Mouse (Mus musculus) T-cell, adult 2 months (primary cell): Measurements from ENCODE around the gene Daam1.

ENCODE experiments used
- DNase-seq: peaks from one replicate; pipeline ENCODE4 v3.0.0; 2022; ENCODE audit warnings: low spot score

Daam1 gene

GRCm38 (mm10) chr12:71969941-71970629 is 139.2 kb downstream of the Daam1 start:
- DNase-seq = no peak

GRCm38 (mm10) chr12:71970791-71971654 is 140.1 kb downstream of the Daam1 start:
- no peak for DNase-seq

GRCm38 (mm10) chr12:71972126-71972525 is 141.2 kb downstream of the Daam1 start:
- no peak for DNase-seq

- no peak for DNase-seq
These were observed 141.9 kb downstream of the Daam1 start for GRCm38 (mm10) chr12:71972619-71973266.

GRCm38 (mm10) chr12:71973577-71973976 is 142.7 kb downstream of the Daam1 start:
- no peak for DNase-seq

GRCm38 (mm10) chr12:71975626-71976025 is 144.7 kb downstream of the Daam1 start:
- DNase-seq = no peak

GRCm38 (mm10) chr12:71976361-71976960 is 145.6 kb downstream of the Daam1 start:
- no peak for DNase-seq

- no peak for DNase-seq
These were observed 146.5 kb downstream of the Daam1 start for GRCm38 (mm10) chr12:71977364-71977763.

GRCm38 (mm10) chr12:71978513-71979352 is 147.9 kb downstream of the Daam1 start:
- no peak for DNase-seq

GRCm38 (mm10) chr12:71980166-71980565 is 149.3 kb downstream of the Daam1 start:
- DNase-seq = no peak

- no peak for DNase-seq
These were observed 149.9 kb downstream of the Daam1 start for GRCm38 (mm10) chr12:71980746-71981145.

GRCm38 (mm10) chr12:71981250-71981649 is 150.4 kb downstream of the Daam1 start:
- DNase-seq = no peak

- DNase-seq = no peak
These were observed 150.9 kb downstream of the Daam1 start for GRCm38 (mm10) chr12:71981791-71982190.

GRCm38 (mm10) chr12:71983102-71983715 is 152.3 kb downstream of the Daam1 start:
- DNase-seq = no peak

- no peak for DNase-seq
These were observed 156.3 kb downstream of the Daam1 start for GRCm38 (mm10) chr12:71987161-71987560.

- DNase-seq = no peak
These were observed 157.0 kb downstream of the Daam1 start for GRCm38 (mm10) chr12:71987885-71988284.

- no peak for DNase-seq
These were observed 158.7 kb downstream of the Daam1 start for GRCm38 (mm10) chr12:71989596-71989995.

- no peak for DNase-seq
These were observed 161.8 kb downstream of the Daam1 start for GRCm38 (mm10) chr12:71992599-71993210.

- no peak for DNase-seq
These were observed 165.0 kb downstream of the Daam1 start for GRCm38 (mm10) chr12:71995831-71996230.

GRCm38 (mm10) chr12:71996920-71997319 is 166.0 kb downstream of the Daam1 start:
- DNase-seq = no peak

GRCm38 (mm10) chr12:71997364-71997763 is 166.5 kb downstream of the Daam1 start:
- no peak for DNase-seq
